ENCODE assay signal across 17 mouse cellular contexts in the genomic region with DNA sequence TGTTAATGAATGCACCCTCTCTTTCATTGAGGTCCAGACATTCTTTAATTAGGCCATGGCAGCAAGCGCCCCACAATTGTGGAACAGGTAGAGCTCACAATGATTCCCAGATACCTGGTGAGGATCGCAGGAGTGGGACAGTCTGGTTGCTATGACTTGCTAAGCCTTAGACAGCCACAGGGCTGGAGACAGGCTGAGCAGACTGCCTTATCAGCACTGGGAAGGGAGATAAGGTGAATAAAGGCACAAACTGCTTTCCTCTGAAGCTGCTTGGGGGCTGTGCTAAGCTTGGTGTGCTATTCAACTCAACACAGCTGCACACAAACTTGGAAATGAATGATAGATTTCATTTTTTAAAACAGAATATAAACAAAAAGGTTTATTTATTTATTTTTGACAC.
"Had no signal": no experiment of that assay in that cellular context is flagged by ENCODE, and none has a peak within 500 bp of the region (broad histone marks: within the 10 kb centered on the region; RNA-seq: fewer than 3 reads in every experiment).

No protein-coding gene starts in this region.

- H3K27me3 ChIP-seq: intestine, embryonic 15.5 days; limb, embryonic 12.5 days; limb, embryonic 15.5 days had no signal

- H3K4me1 ChIP-seq: intestine, embryonic 15.5 days; limb, embryonic 12.5 days; limb, embryonic 15.5 days had no signal

- H3K4me2 ChIP-seq: intestine, embryonic 15.5 days; limb, embryonic 12.5 days; limb, embryonic 15.5 days; liver, embryonic 11.5 days; lung, embryonic 14.5 days had no signal

- H3K9me3 ChIP-seq: intestine, embryonic 15.5 days; limb, embryonic 12.5 days; limb, embryonic 15.5 days had no signal

- H3K4me3 ChIP-seq: intestine, embryonic 15.5 days; limb, embryonic 12.5 days; limb, embryonic 15.5 days had no signal

- H3K27ac ChIP-seq: intestine, embryonic 15.5 days; limb, embryonic 12.5 days; limb, embryonic 15.5 days; liver, embryonic 14.5 days; macrophage had no signal

- H3K9ac ChIP-seq: intestine, embryonic 15.5 days; limb, embryonic 12.5 days; limb, embryonic 15.5 days; liver, embryonic 14.5 days; liver, postnatal 0 days; lung, embryonic 14.5 days had no signal

- ATAC-seq: intestine, embryonic 15.5 days; liver, postnatal 0 days; lung, postnatal 0 days had no signal

- DNase-seq: kidney, adult 11 months; kidney, adult 8-10 months; kidney, postnatal 14 days; kidney, postnatal 4 days; left cerebral cortex, postnatal 4 days; liver, postnatal 0 days; lung, embryonic 14.5 days; retina, postnatal 1 day; right cerebral cortex, postnatal 25 days; thymus, postnatal 25 days had no signal

- H3K36me3 ChIP-seq: intestine, embryonic 15.5 days; limb, embryonic 12.5 days; limb, embryonic 15.5 days had no signal
